Mouse (Mus musculus) embryonic facial prominence, embryonic 11.5 days (tissue): ENCODE results near the gene Rnps1. TPM values are rescaled to one million over a fixed set of nuclear protein-coding genes. Genes with fewer than 3 reads are reported as not detected.

Experiments used
- ATAC-seq: fragments of 200-750 bp; cut with Nextera tagmentation; replicated peaks from 2 replicates; pipeline ENCODE4 v1.8.0; 2017; ENCODE audit warnings: low read depth; ENCODE audit not compliant: insufficient number of reproducible peaks, low FRiP score, low TSS enrichment
- DNase-seq: peaks from one replicate; pipeline ENCODE4 v3.0.0-alpha.2; 2015; ENCODE audit warnings: low spot score
- H3K27ac ChIP-seq: fragments of 300-500 bp; sonication (generic); replicated peaks from 2 replicates; pipeline ENCODE4 v1.5.1; 2014; ENCODE audit warnings: mild to moderate bottlenecking, low read depth, low read length, control low read depth
- H3K27me3 ChIP-seq: fragments of 300-500 bp; sonication (generic); 2 replicates; pipeline ENCODE4 v1.6.1; 2014; ENCODE audit warnings: mild to moderate bottlenecking, low read length, moderate library complexity, mixed read lengths; ENCODE audit not compliant: control insufficient read depth, insufficient read depth
- H3K36me3 ChIP-seq: fragments of 300-500 bp; sonication (generic); replicated peaks from 2 replicates; pipeline ENCODE4 v1.6.1; 2014; ENCODE audit warnings: low read depth, mild to moderate bottlenecking, low read length, moderate library complexity, mixed read lengths; ENCODE audit not compliant: control insufficient read depth, insufficient read depth
- H3K4me1 ChIP-seq: fragments of 300-500 bp; sonication (generic); 2 replicates; pipeline ENCODE4 v1.6.1; 2014; ENCODE audit warnings: low read length, mixed read lengths; ENCODE audit not compliant: control insufficient read depth, insufficient read depth
- H3K4me2 ChIP-seq: fragments of 300-500 bp; sonication (generic); 2 replicates; pipeline ENCODE4 v1.6.1; 2014; ENCODE audit warnings: low read depth, mild to moderate bottlenecking, control low read depth, low read length, moderate library complexity
- H3K4me3 ChIP-seq: fragments of 300-500 bp; sonication (generic); 2 replicates; pipeline ENCODE4 v1.5.1; 2014; ENCODE audit warnings: low read depth, low read length, control low read depth
- H3K9ac ChIP-seq: fragments of 300-500 bp; sonication (generic); replicated peaks from 2 replicates; pipeline ENCODE4 v1.6.1; 2014; ENCODE audit warnings: mild to moderate bottlenecking, control low read depth, low read length
- H3K9me3 ChIP-seq: fragments of 300-500 bp; sonication (generic); replicated peaks from 2 replicates; pipeline ENCODE4 v1.6.1; 2016; ENCODE audit warnings: mild to moderate bottlenecking, low read length, inconsistent platforms, mixed read lengths; ENCODE audit not compliant: control insufficient read depth
- WGBS: fragments of 180-500 bp; shearing (Covaris S2); extraction: QIAGEN DNeasy Blood & Tissue Kit; methylation state at CpG from one replicate; pipeline ENCODE4 v1.1.7; 2014; 5-methylcytosine and 5-hydroxymethylcytosine counted together
- polyA plus RNA-seq: library from polyadenylated mRNA; unstranded; fragments of >200 nt; fragmentation: Nextera tagmentation; extraction: Ambion mirVana; gene quantifications from 2 replicates; pipeline ENCODE4 v1.2.1, GENCODE M21; 2014

The Rnps1 gene
- 349 and 363 TPM in 2 replicates for polyA plus RNA-seq

DNA sequence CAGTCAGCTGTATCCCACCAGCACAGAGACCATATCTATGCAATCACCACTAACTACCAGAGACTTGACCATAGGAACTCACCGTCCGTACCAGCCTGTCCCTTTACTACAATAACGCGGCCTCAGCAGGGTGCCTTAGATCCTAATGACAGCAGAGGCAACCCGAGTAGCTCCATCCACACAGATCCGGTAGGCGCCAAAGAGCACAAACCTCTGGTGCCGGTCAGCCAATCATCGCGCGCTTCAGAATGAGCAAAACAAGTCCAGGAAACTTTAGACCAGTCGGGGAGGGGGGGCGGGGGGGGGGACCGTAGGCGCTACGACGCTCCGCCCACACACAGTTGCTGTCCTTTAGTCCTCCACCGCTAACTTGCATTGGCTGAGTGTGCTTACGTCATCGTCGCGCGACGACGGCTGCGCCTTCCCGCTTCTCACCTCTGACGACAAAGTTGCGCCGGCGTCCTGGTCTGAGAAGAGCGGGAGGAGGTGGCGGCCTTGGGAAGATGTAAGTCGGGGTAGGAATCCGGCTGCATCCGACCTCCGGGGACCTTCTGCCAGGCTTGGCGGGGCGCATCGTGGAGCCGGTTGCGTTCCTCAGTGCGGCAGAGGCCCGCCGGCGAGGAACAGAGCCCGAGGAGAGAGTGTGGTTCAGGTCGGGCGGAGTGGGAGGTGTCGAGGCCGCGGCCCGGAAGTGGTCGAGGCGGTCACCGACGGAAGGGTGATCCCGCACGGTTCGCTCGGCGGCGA is at the start of gene Rnps1:
Gene Rnps1, plus strand, starts transcription at position 336 of the 747 bp plus-strand sequence.
- peak within 1 kb of the TSS; percentile 53 for H3K4me2 ChIP-seq
- peak within 1 kb of the TSS; percentile 94 for H3K4me3 ChIP-seq
- no peaks in the 10 kb centered on the region for H3K27me3 ChIP-seq
- peak within 1 kb of the TSS; percentile 80 for H3K27ac ChIP-seq
- WGBS: under 1% methylated on average over 64 of the region's 64 CpGs
- H3K9ac ChIP-seq: peak within 1 kb of the TSS; percentile 94
- peak; percentile 95 for ATAC-seq
- no peaks in the 10 kb centered on the region; the same call in 1 of the 2 replicates for H3K4me1 ChIP-seq
- peaks cover 7% of the 10 kb centered on the region for H3K36me3 ChIP-seq
- peak; percentile 99 for DNase-seq
- no peaks in the 10 kb centered on the region for H3K9me3 ChIP-seq

DNA sequence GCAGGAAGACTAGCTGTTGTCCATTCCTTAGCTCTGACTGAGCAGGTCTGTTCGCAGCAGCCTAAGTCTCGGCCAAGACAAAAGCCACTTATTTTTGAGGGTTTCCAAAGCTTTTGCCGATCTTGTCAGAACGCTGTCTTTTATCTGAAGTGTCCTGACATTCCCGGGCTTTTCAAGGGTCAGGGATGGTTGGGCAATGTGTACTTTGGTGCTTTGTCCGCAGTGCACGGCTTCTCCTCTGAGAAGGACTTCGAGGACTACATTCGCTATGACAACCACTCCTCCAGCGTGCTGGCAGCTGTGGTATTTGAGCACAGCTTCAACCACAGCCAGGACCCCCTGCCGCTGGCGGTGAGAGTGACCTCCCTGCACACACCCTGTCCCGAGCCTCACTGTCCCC is 48.5 kb upstream of the Rnps1 start:
- no peak for DNase-seq
- no peaks in the 10 kb centered on the region for H3K4me1 ChIP-seq
- no peaks in the 10 kb centered on the region for H3K36me3 ChIP-seq
- no peak overlapping the region for H3K4me2 ChIP-seq
- no peak overlapping the region for H3K27ac ChIP-seq
- 47% methylated on average over 13 of the region's 13 CpGs for WGBS
- ATAC-seq: no peak
- H3K9me3 ChIP-seq: no peaks in the 10 kb centered on the region
- H3K27me3 ChIP-seq: no peaks in the 10 kb centered on the region
- H3K4me3 ChIP-seq: no peak overlapping the region
- no peak overlapping the region for H3K9ac ChIP-seq

DNA sequence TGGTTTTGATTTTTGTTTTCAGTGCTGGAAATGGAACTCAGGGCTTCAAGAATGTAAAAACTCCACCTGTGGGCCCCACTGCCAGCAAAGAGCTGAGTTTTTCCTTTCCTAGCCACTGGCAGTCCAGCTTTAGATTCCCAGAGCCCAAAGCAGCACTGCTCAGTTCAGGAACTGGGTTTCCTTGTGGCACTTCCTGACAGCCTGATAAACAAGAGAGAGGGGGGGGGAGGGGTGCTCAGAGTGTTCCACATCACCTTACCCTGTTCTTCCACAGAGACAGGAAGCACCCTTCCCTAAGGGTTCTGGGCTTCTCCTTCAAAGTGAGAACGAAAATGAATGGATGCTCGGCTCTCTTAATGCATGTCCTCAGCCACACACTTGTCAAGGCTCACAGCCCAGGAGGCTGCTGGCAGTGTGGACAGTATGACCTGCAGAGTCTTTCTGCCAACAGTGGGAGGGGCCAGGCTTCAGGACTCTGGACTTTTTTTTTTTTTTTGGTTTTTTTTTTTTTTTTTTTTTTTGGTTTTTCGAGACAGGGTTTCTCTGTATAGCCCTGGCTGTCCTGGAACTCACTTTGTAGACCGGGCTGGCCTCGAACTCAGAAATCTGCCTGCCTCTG is 39.2 kb upstream of the Rnps1 start:
- 64% methylated on average over 4 of the region's 5 CpGs for WGBS
- Histone ChIP-seq H3K4me2 (no peak overlapping the region), H3K9ac (no peak overlapping the region), H3K4me1 (no peaks in the 10 kb centered on the region; the same call in 1 of the 2 replicates), H3K36me3 (no peaks in the 10 kb centered on the region; the same call in 1 of the 2 replicates), H3K4me3 (no peak overlapping the region), H3K9me3 (no peaks in the 10 kb centered on the region), H3K27ac (no peak overlapping the region), H3K27me3 (no peaks in the 10 kb centered on the region)
- DNase-seq (peak; percentile 19), ATAC-seq (no peak)

DNA sequence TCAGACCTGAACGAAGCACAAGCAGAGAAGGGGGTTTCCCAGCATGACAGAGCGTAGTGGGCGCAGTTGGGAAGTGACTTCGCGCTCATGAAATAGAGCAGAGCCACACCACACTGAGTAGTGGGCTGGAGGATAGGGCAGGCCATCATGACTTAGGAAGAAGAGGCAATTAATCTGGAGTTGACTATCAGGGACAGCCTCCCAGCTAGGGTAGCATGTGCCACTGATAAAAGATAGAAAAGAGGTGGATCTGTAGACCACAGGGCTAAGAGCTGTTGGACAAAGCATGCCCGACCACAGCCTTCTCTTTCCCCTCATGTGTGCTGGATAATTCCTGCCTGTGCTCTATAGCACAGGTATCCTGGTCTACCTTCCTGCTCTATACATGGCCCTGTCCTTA is 38.5 kb upstream of the Rnps1 start:
- WGBS: 86% methylated on average over 6 of the region's 6 CpGs
- Histone ChIP-seq H3K9me3 (no peaks in the 10 kb centered on the region), H3K27ac (no peak overlapping the region), H3K4me3 (no peak overlapping the region), H3K36me3 (no peaks in the 10 kb centered on the region; the same call in 1 of the 2 replicates), H3K4me2 (no peak overlapping the region), H3K27me3 (no peaks in the 10 kb centered on the region), H3K9ac (no peak overlapping the region), H3K4me1 (no peaks in the 10 kb centered on the region; the same call in 1 of the 2 replicates)
- DNase-seq (no peak), ATAC-seq (no peak)

DNA sequence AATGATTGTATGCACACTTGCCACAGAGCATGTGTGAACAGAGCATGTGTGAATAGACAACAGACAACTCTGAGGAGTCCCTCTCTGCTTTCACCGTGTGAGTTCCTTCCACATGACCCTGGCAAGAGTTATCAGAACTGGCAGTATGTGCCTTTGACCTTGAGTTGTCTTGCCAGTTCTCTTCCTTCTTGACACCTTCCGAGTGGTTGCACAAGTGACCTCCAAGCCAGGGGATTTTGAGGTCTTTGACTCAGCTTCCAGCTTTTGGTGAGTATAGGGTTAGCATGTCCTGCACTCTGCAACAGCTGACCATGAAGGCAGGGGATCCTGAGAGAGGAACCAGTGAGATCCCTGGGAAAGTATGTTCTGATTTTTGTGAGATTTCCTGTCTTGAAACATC is 35.9 kb upstream of the Rnps1 start:
- no peaks in the 10 kb centered on the region; the same call in 1 of the 2 replicates for H3K4me1 ChIP-seq
- H3K27me3 ChIP-seq: no peaks in the 10 kb centered on the region
- H3K4me3 ChIP-seq: no peak overlapping the region
- no peak overlapping the region for H3K9ac ChIP-seq
- DNase-seq (no peak), ATAC-seq (no peak)
- 80% methylated on average over 2 of the region's 2 CpGs for WGBS
- no peak overlapping the region for H3K27ac ChIP-seq
- no peaks in the 10 kb centered on the region for H3K9me3 ChIP-seq
- no peak overlapping the region for H3K4me2 ChIP-seq
- H3K36me3 ChIP-seq: no peaks in the 10 kb centered on the region; the same call in 1 of the 2 replicates

DNA sequence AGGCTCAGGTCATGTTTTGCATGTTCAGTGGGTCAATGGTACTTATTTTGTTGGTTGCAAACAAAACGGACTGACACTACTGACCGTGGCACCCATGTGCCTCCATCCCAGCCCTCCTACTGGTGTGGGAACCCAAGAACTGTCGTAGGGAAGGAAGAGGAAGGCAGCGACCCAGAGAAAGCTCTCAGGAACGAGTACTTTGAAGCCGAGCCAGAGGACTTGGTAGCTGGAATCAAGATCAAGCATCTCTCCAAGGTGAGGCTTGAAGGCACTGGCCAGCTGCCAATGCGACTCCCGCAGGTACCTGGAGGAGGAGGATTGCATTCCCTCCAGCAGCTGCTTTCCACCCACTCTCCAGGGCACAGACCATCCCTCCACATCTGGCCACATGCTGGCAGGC is 30.6 kb upstream of the Rnps1 start:
- 79% methylated on average over 8 of the region's 8 CpGs for WGBS
- Histone ChIP-seq H3K4me1 (no peaks in the 10 kb centered on the region), H3K27me3 (no peaks in the 10 kb centered on the region), H3K27ac (no peak overlapping the region), H3K9ac (no peak overlapping the region), H3K4me3 (no peak overlapping the region), H3K9me3 (no peaks in the 10 kb centered on the region), H3K4me2 (no peak overlapping the region), H3K36me3 (no peaks in the 10 kb centered on the region)
- ATAC-seq (no peak), DNase-seq (no peak)

DNA sequence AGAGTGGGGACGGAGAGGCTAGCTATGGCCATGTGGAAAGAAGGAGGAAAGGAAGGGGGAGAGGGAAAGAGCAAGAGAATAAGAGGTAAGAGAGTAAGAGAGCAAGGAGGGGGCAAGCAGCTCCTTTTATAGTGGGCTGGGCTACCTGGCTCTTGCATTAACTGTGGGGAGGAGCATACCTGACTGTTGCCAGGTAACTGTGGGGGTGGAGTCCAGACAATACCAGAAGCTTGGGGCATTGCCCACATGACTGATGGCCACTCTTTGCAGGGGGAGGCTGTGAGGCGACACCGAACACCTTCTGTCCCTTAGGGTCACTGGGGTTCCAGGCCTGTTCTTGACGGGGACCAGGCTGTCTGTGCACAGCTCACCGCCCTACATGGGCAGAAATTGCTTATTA is 25.7 kb upstream of the Rnps1 start:
- H3K4me1 ChIP-seq: no peaks in the 10 kb centered on the region
- WGBS: 84% methylated on average over 5 of the region's 5 CpGs
- no peak overlapping the region for H3K4me3 ChIP-seq
- no peaks in the 10 kb centered on the region for H3K27me3 ChIP-seq
- no peak overlapping the region for H3K27ac ChIP-seq
- H3K9ac ChIP-seq: no peak overlapping the region
- no peak overlapping the region for H3K4me2 ChIP-seq
- no peaks in the 10 kb centered on the region for H3K36me3 ChIP-seq
- no peak for DNase-seq
- ATAC-seq: no peak
- H3K9me3 ChIP-seq: no peaks in the 10 kb centered on the region

DNA sequence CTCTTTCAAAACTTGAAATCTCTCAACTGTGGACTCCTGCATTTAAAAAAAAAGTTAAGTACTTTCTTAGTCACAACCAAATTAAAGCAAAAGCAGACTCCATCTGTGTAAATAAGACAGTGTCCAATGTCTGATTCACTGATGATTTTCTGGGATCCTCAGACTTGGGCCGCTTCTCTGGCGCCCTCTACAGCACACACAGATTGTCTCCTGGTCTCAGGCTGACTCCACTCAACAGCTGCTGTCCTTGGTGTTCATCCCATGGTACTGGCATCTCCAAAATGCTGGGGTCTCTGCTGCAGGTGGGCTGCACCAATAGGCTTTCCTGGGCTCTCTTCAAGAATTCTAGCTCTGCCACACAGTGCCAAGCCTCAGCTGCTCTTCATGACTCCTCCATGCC is 24.5 kb upstream of the Rnps1 start:
- Histone ChIP-seq H3K4me3 (no peak overlapping the region), H3K36me3 (no peaks in the 10 kb centered on the region), H3K27me3 (no peaks in the 10 kb centered on the region), H3K27ac (no peak overlapping the region), H3K9me3 (no peaks in the 10 kb centered on the region), H3K4me2 (no peak overlapping the region), H3K9ac (no peak overlapping the region), H3K4me1 (no peaks in the 10 kb centered on the region)
- no peak for ATAC-seq
- 2% methylated on average over 2 of the region's 2 CpGs for WGBS
- peak; percentile 66 for DNase-seq
